27 mouse cellular contexts compared by ENCODE assay signal in genomic region chr17:56382997-56383396, GRCm38 (mm10). TPM values are rescaled to one million over a fixed set of nuclear protein-coding genes. Genes with fewer than 3 reads are reported as not detected.
DNase-seq lines count a peak whose midpoint lies in the region; ATAC-seq and TF ChIP-seq lines count a peak whose summit lies in the region.
"Had no signal": no experiment of that assay in that cellular context is flagged by ENCODE, and none has a peak within 500 bp of the region (broad histone marks: within the 10 kb centered on the region; RNA-seq: fewer than 3 reads in every experiment).

No protein-coding gene starts in this region.

- no peaks in the 10 kb centered on the region for H3K4me1 ChIP-seq in forebrain, postnatal 0 days (ENCODE audit: insufficient read depth)
- H3K4me1 ChIP-seq in forebrain, embryonic 11.5 days (replicated peaks; ENCODE audit: control insufficient read depth, insufficient read depth, low read length), result no peaks in the 10 kb centered on the region
- peaks cover 31% of the 10 kb centered on the region for H3K4me1 ChIP-seq in hindbrain, embryonic 16.5 days (ENCODE audit: control insufficient read depth, insufficient read depth, low read depth, low read length)
- H3K4me1 ChIP-seq in hindbrain, embryonic 11.5 days (replicated peaks; ENCODE audit: control insufficient read depth, insufficient read depth, low read length), result no peaks in the 10 kb centered on the region
- H3K4me1 ChIP-seq in midbrain, embryonic 10.5 days, result peaks cover 27% of the 10 kb centered on the region
- H3K4me1 ChIP-seq in midbrain, embryonic 13.5 days (replicated peaks), result peaks cover 22% of the 10 kb centered on the region
- no peaks in the 10 kb centered on the region for H3K4me1 ChIP-seq in intestine, embryonic 16.5 days (ENCODE audit: control insufficient read depth, insufficient read depth, low read length)
- H3K4me1 ChIP-seq: heart, embryonic 10.5 days; heart, embryonic 15.5 days; limb, embryonic 12.5 days; lung, embryonic 15.5 days; stomach, embryonic 15.5 days had no signal

- no peaks in the 10 kb centered on the region for H3K27me3 ChIP-seq in forebrain, postnatal 0 days (ENCODE audit: insufficient read depth, low read length)
- H3K27me3 ChIP-seq in forebrain, embryonic 11.5 days (ENCODE audit: control insufficient read depth, insufficient read depth, low read length), result no peaks in the 10 kb centered on the region
- no peaks in the 10 kb centered on the region for H3K27me3 ChIP-seq in hindbrain, embryonic 16.5 days (replicated peaks; ENCODE audit: control insufficient read depth, insufficient read depth, low read length)
- H3K27me3 ChIP-seq in hindbrain, embryonic 11.5 days (ENCODE audit: control insufficient read depth, insufficient read depth, low read length), result no peaks in the 10 kb centered on the region
- H3K27me3 ChIP-seq in midbrain, embryonic 10.5 days (ENCODE audit: low read depth, poor library complexity, severe bottlenecking), result no peaks in the 10 kb centered on the region
- H3K27me3 ChIP-seq in midbrain, embryonic 13.5 days, result no peaks in the 10 kb centered on the region
- no peaks in the 10 kb centered on the region for H3K27me3 ChIP-seq in intestine, embryonic 16.5 days (replicated peaks; ENCODE audit: control insufficient read depth, insufficient read depth, low read length)
- H3K27me3 ChIP-seq: forebrain, embryonic 15.5 days; heart, embryonic 15.5 days; limb, embryonic 12.5 days; lung, embryonic 15.5 days; Patski; stomach, embryonic 15.5 days had no signal

- no peaks in the 10 kb centered on the region for H3K9me3 ChIP-seq in forebrain, postnatal 0 days (ENCODE audit: low read length)
- no peaks in the 10 kb centered on the region for H3K9me3 ChIP-seq in forebrain, embryonic 11.5 days (ENCODE audit: control insufficient read depth, low read length)
- no peaks in the 10 kb centered on the region for H3K9me3 ChIP-seq in hindbrain, embryonic 16.5 days (ENCODE audit: control insufficient read depth, low read length)
- H3K9me3 ChIP-seq in hindbrain, embryonic 11.5 days (ENCODE audit: control insufficient read depth, low read length), result no peaks in the 10 kb centered on the region
- H3K9me3 ChIP-seq in midbrain, embryonic 10.5 days (replicated peaks), result no peaks in the 10 kb centered on the region
- no peaks in the 10 kb centered on the region for H3K9me3 ChIP-seq in midbrain, embryonic 13.5 days
- no peaks in the 10 kb centered on the region for H3K9me3 ChIP-seq in intestine, embryonic 16.5 days (ENCODE audit: control insufficient read depth, low read length)
- H3K9me3 ChIP-seq: forebrain, embryonic 15.5 days; heart, embryonic 10.5 days; heart, embryonic 15.5 days; limb, embryonic 12.5 days; lung, embryonic 15.5 days; stomach, embryonic 15.5 days had no signal

- DNase-seq in forebrain, postnatal 0 days, result no peak
- no peak for DNase-seq in forebrain, embryonic 11.5 days (ENCODE audit: low spot score)
- DNase-seq in hindbrain, embryonic 11.5 days (ENCODE audit: low spot score), result no peak
- DNase-seq in midbrain, embryonic 10.5 days (ENCODE audit: low spot score), result no peak
- DNase-seq: adrenal gland, postnatal 10 days; cerebellum, adult 11 months; cerebellum, adult 9-10 months; cerebellum, postnatal 36 days; gastrocnemius, postnatal 25 days; heart, adult 11 months; kidney, adult 8-10 months; kidney, postnatal 10 days; right cerebral cortex, postnatal 25 days; thymus, adult 18-20 months; thymus, postnatal 25 days had no signal

- H3K27ac ChIP-seq in forebrain, postnatal 0 days (ENCODE audit: low read depth, low read length), result no peak overlapping the region
- H3K27ac ChIP-seq in forebrain, embryonic 11.5 days (ENCODE audit: low read depth, low read length), result no peak overlapping the region
- 0 out of 2 replicates have a peak overlapping the region, but pooled peaks have one; percentile 21 for H3K27ac ChIP-seq in hindbrain, embryonic 16.5 days (ENCODE audit: low read depth, low read length)
- no peak overlapping the region for H3K27ac ChIP-seq in hindbrain, embryonic 11.5 days (ENCODE audit: low read depth, low read length)
- H3K27ac ChIP-seq in midbrain, embryonic 10.5 days (replicated peaks), result peak overlapping the region; percentile 23; the same call in 1 of the 2 replicates
- no peak overlapping the region for H3K27ac ChIP-seq in midbrain, embryonic 13.5 days
- H3K27ac ChIP-seq in intestine, embryonic 16.5 days (ENCODE audit: low read length), result no peak overlapping the region
- H3K27ac ChIP-seq: forebrain, embryonic 15.5 days; heart, embryonic 10.5 days; heart, embryonic 15.5 days; limb, embryonic 12.5 days; lung, embryonic 15.5 days; stomach, embryonic 15.5 days had no signal

- peaks cover 76% of the 10 kb centered on the region for H3K36me3 ChIP-seq in forebrain, postnatal 0 days (ENCODE audit: insufficient read depth)
- no peaks in the 10 kb centered on the region; the same call in 1 of the 2 replicates for H3K36me3 ChIP-seq in forebrain, embryonic 11.5 days (ENCODE audit: control insufficient read depth, insufficient read depth, low read length)
- H3K36me3 ChIP-seq in hindbrain, embryonic 16.5 days (ENCODE audit: control insufficient read depth, insufficient read depth, low read length), result peaks cover 23% of the 10 kb centered on the region
- peaks cover 8% of the 10 kb centered on the region; the same call in 1 of the 2 replicates for H3K36me3 ChIP-seq in hindbrain, embryonic 11.5 days (ENCODE audit: control insufficient read depth, insufficient read depth, low read length)
- peaks cover 95% of the 10 kb centered on the region for H3K36me3 ChIP-seq in midbrain, embryonic 10.5 days
- peaks cover 92% of the 10 kb centered on the region for H3K36me3 ChIP-seq in midbrain, embryonic 13.5 days
- H3K36me3 ChIP-seq in intestine, embryonic 16.5 days (ENCODE audit: control insufficient read depth, insufficient read depth, low read length), result peaks cover 5% of the 10 kb centered on the region; the same call in 1 of the 2 replicates

- ATAC-seq in forebrain, postnatal 0 days, result peak; percentile 36
- no peak for ATAC-seq in forebrain, embryonic 11.5 days (replicated peaks; ENCODE audit: low FRiP score)
- no peak for ATAC-seq in hindbrain, embryonic 16.5 days
- no peak for ATAC-seq in hindbrain, embryonic 11.5 days (ENCODE audit: low FRiP score)
- ATAC-seq in midbrain, embryonic 13.5 days, result no peak
- ATAC-seq in intestine, embryonic 16.5 days, result peak; percentile 29; the same call in 1 of the 2 replicates
- ATAC-seq: forebrain, embryonic 15.5 days; Patski had no signal

- TF ChIP-seq CTCF in forebrain, postnatal 0 days (IDR thresholded peaks at IDR 0.05; ENCODE audit: low read depth), result no peak

- H3K9ac ChIP-seq in forebrain, postnatal 0 days, result no peak overlapping the region
- no peak overlapping the region for H3K9ac ChIP-seq in forebrain, embryonic 11.5 days (ENCODE audit: low read length)
- H3K9ac ChIP-seq in hindbrain, embryonic 16.5 days (ENCODE audit: low read depth, low read length), result no peak overlapping the region
- H3K9ac ChIP-seq in hindbrain, embryonic 11.5 days (ENCODE audit: low read depth, low read length), result no peak overlapping the region
- H3K9ac ChIP-seq in midbrain, embryonic 13.5 days (replicated peaks), result no peak overlapping the region
- H3K9ac ChIP-seq in intestine, embryonic 16.5 days (ENCODE audit: low read depth, low read length), result no peak overlapping the region
- H3K9ac ChIP-seq: forebrain, embryonic 15.5 days; heart, embryonic 15.5 days; limb, embryonic 12.5 days; lung, embryonic 15.5 days; stomach, embryonic 15.5 days had no signal

- 57% methylated on average over 8 of the region's 8 CpGs for WGBS in forebrain, postnatal 0 days
- WGBS in forebrain, embryonic 11.5 days, result 64% methylated on average over 8 of the region's 8 CpGs
- WGBS in hindbrain, embryonic 16.5 days, result 59% methylated on average over 8 of the region's 8 CpGs
- 59% methylated on average over 8 of the region's 8 CpGs for WGBS in hindbrain, embryonic 11.5 days
- WGBS in midbrain, embryonic 10.5 days, result 48% methylated on average over 8 of the region's 8 CpGs
- WGBS in midbrain, embryonic 13.5 days, result 38% methylated on average over 8 of the region's 8 CpGs
- WGBS in intestine, embryonic 16.5 days, result 65% methylated on average over 8 of the region's 8 CpGs

- no peak overlapping the region for H3K4me2 ChIP-seq in forebrain, postnatal 0 days (ENCODE audit: low read depth)
- H3K4me2 ChIP-seq in forebrain, embryonic 11.5 days (ENCODE audit: low read depth, low read length, severe bottlenecking), result no peak overlapping the region
- no peak overlapping the region for H3K4me2 ChIP-seq in hindbrain, embryonic 16.5 days (ENCODE audit: low read length)
- H3K4me2 ChIP-seq in hindbrain, embryonic 11.5 days (replicated peaks; ENCODE audit: low read depth, low read length), result no peak overlapping the region
- H3K4me2 ChIP-seq in midbrain, embryonic 13.5 days (replicated peaks), result no peak overlapping the region
- H3K4me2 ChIP-seq in intestine, embryonic 16.5 days (ENCODE audit: low read depth, low read length), result no peak overlapping the region
- H3K4me2 ChIP-seq: forebrain, embryonic 15.5 days; heart, embryonic 15.5 days; limb, embryonic 12.5 days; liver, embryonic 11.5 days; lung, embryonic 15.5 days; midbrain, embryonic 11.5 days; stomach, embryonic 15.5 days had no signal

- H3K4me3 ChIP-seq in forebrain, postnatal 0 days (ENCODE audit: low read depth, low read length), result no peak overlapping the region
- no peak overlapping the region for H3K4me3 ChIP-seq in forebrain, embryonic 11.5 days (ENCODE audit: low read depth, low read length)
- no peak overlapping the region for H3K4me3 ChIP-seq in hindbrain, embryonic 16.5 days (ENCODE audit: low read length)
- no peak overlapping the region for H3K4me3 ChIP-seq in hindbrain, embryonic 11.5 days (ENCODE audit: low read depth, low read length)
- no peak overlapping the region for H3K4me3 ChIP-seq in midbrain, embryonic 10.5 days
- no peak overlapping the region for H3K4me3 ChIP-seq in midbrain, embryonic 13.5 days (replicated peaks)
- H3K4me3 ChIP-seq in intestine, embryonic 16.5 days (ENCODE audit: low read length), result no peak overlapping the region
- H3K4me3 ChIP-seq: forebrain, embryonic 15.5 days; heart, embryonic 10.5 days; heart, embryonic 15.5 days; limb, embryonic 12.5 days; lung, embryonic 15.5 days; stomach, embryonic 15.5 days had no signal

RNA-seq across cellular contexts. Expression of gene Kdm4b, which starts 57.1 kb away (rescaled TPM):
- total RNA-seq in forebrain, postnatal 0 days (2014; rRNA removed), result 107 and 133 TPM in 2 replicates
- 46.8 and 53.2 TPM in 2 replicates for polyA plus RNA-seq in forebrain, postnatal 0 days (2015; fragmentation: Nextera tagmentation; extraction: Ambion mirVana)
- polyA plus RNA-seq in forebrain, embryonic 11.5 days (2014; fragmentation: Nextera tagmentation; extraction: Ambion mirVana), result 52.1 TPM in 2 replicates
- polyA plus RNA-seq in hindbrain, embryonic 16.5 days (2015; fragmentation: Nextera tagmentation; extraction: Ambion mirVana), result 53.5 and 70.3 TPM in 2 replicates
- 33.7 and 39.0 TPM in 2 replicates for polyA plus RNA-seq in hindbrain, embryonic 11.5 days (2014; fragmentation: Nextera tagmentation; extraction: Ambion mirVana)
- 45.2 and 56.1 TPM in 2 replicates for polyA plus RNA-seq in midbrain, embryonic 10.5 days (2016; fragmentation: Nextera tagmentation; extraction: Ambion mirVana)
- 62.1 and 77.3 TPM in 2 replicates for polyA plus RNA-seq in midbrain, embryonic 13.5 days (2015; fragmentation: Nextera tagmentation; extraction: Ambion mirVana)
- polyA plus RNA-seq in intestine, embryonic 16.5 days (2015; fragmentation: Nextera tagmentation; extraction: Ambion mirVana), result 21.3 and 22.5 TPM in 2 replicates

Comparison
In these comparisons a context has a peak if more than half of its experiments do, and no peak if none do; other contexts are left out.
1. ATAC-seq: peak in forebrain, postnatal 0 days (single experiment) and intestine, embryonic 16.5 days (single experiment); none in forebrain, embryonic 11.5 days (single experiment), hindbrain, embryonic 16.5 days (single experiment), hindbrain, embryonic 11.5 days (single experiment) and midbrain, embryonic 13.5 days (single experiment).
2. H3K27ac ChIP-seq: peak in hindbrain, embryonic 16.5 days (single experiment) and midbrain, embryonic 10.5 days (single experiment); none in forebrain, postnatal 0 days (single experiment), forebrain, embryonic 11.5 days (single experiment), hindbrain, embryonic 11.5 days (single experiment), midbrain, embryonic 13.5 days (single experiment) and intestine, embryonic 16.5 days (single experiment).